Mouse (Mus musculus): Measurements from ENCODE around the gene Gm3373. TPM values are rescaled to one million over a fixed set of nuclear protein-coding genes. Genes with fewer than 3 reads are reported as not detected.

Gene Gm3373
- not detected in 4 replicates for total RNA-seq (2023; ENCODE audit: inconsistent age)

GRCm38 (mm10) chr14:5741477-5741876 is at the start of gene Gm3373:
Gene Gm3373 (minus strand): TSS chr14:5741577.

GRCm38 (mm10) chr14:5687357-5687756 is 54.0 kb downstream of the Gm3373 start, which contains the start of gene Gm9603:
Gene Gm9603 (minus strand): TSS chr14:5687457.

Other genes with a start within 250 kb of the Gm3373 start
- 0.51 TPM in 1 of 4 replicates, not detected in the others for gene Gm3488, start 239.9 kb downstream of the Gm3373 start, total RNA-seq (2023; ENCODE audit: inconsistent age)
- not detected in 4 replicates for gene Gm3532, start 203.1 kb downstream of the Gm3373 start, total RNA-seq (2023; ENCODE audit: inconsistent age)
- gene Gm8265, start 108.5 kb downstream of the Gm3373 start, total RNA-seq (2023; ENCODE audit: inconsistent age) = not detected in 4 replicates
- gene Gm9603, start 54.1 kb downstream of the Gm3373 start, total RNA-seq (2023; ENCODE audit: inconsistent age) = not detected in 4 replicates
- gene Gm3383, start 66.4 kb upstream of the Gm3373 start, total RNA-seq (2023; ENCODE audit: inconsistent age) = not detected in 4 replicates
- not detected in 4 replicates for gene Gm3424, start 88.8 kb upstream of the Gm3373 start, total RNA-seq (2023; ENCODE audit: inconsistent age)
- not detected in 4 replicates for gene Gm8237, start 138.8 kb upstream of the Gm3373 start, total RNA-seq (2023; ENCODE audit: inconsistent age)
- gene Gm3248, start 220.2 kb upstream of the Gm3373 start, total RNA-seq (2023; ENCODE audit: inconsistent age) = not detected in 4 replicates
- gene Gm3453, start 237.6 kb upstream of the Gm3373 start, total RNA-seq (2023; ENCODE audit: inconsistent age) = not detected in 4 replicates

All from B cell, adult (primary cell).